Mouse (Mus musculus): ENCODE data around the gene Slc19a1.

GRCm38 (mm10) chr10:77078456-77078855 lies 46.4 kb downstream of the Slc19a1 start:
- TF ChIP-seq CTCF (IDR thresholded peaks at IDR 0.05; ENCODE audit: low read depth) (no peak), EP300 (optimal IDR thresholded peaks at IDR 0.05) (no peak)
